Mouse (Mus musculus): ENCODE measurements around the gene Trappc3.

GRCm38 (mm10) chr4:126281706-126282105, 19.6 kb downstream of the Trappc3 start:
- no peak for TF ChIP-seq CTCF (IDR thresholded peaks at IDR 0.05; ENCODE audit: control insufficient read depth, insufficient read depth, insufficient replicate concordance, low read depth, low read length)
- no peak for TF ChIP-seq POLR2A (IDR thresholded peaks at IDR 0.05; ENCODE audit: control insufficient read depth, low read depth, low read length)
